Mouse (Mus musculus) thymus, postnatal 25 days (tissue): ENCODE measurements around the gene Dgkh.
"Not testable (repeated sequence)": the region's sequence is repeated elsewhere in the genome, so short reads cannot be mapped to it uniquely, and the experiment has no call there.

ENCODE experiments used
- DNase-seq: peaks from one replicate; pipeline ENCODE4 v3.0.0; 2022

Dgkh gene

DNA sequence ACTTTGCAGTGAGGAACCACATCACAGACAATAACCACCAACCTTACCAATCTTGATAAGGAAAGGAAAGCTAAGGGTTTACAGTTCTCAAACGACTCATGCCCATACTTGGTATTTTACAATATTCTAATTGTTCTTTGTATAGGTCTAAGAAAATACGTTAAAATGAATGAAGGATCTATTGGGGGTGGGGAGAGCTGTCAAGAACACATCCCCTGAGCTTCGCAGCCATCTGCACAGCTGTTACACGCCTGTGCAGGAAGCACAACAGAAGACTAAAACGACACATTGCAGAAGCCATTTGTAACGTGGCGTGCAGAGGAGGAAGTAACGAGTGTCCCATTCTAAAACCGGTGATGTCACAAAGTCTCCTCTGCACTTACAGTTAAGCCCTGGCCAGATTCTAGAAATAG lies 113.7 kb downstream of the Dgkh start:
- DNase-seq, result peak; percentile 51

DNA sequence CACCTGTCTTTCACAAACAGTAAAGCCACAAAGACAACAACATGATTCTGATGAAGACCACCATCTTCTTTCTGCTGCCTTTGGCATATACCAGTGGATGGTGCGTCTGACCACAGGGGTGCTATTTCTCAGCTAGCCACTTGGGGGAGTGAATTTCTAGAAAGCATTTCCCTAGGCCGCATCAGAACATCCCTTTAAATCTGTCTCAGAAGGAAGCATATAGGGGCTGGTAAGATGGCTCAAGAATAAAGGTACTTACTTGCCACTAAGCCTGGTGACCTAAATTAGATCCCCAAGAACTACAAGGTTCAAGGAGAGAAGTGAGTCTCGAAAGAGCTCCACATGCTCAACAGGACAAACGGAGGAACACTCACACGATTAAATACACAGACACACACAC lies 119.0 kb downstream of the Dgkh start:
- peak; percentile 29 for DNase-seq

DNA sequence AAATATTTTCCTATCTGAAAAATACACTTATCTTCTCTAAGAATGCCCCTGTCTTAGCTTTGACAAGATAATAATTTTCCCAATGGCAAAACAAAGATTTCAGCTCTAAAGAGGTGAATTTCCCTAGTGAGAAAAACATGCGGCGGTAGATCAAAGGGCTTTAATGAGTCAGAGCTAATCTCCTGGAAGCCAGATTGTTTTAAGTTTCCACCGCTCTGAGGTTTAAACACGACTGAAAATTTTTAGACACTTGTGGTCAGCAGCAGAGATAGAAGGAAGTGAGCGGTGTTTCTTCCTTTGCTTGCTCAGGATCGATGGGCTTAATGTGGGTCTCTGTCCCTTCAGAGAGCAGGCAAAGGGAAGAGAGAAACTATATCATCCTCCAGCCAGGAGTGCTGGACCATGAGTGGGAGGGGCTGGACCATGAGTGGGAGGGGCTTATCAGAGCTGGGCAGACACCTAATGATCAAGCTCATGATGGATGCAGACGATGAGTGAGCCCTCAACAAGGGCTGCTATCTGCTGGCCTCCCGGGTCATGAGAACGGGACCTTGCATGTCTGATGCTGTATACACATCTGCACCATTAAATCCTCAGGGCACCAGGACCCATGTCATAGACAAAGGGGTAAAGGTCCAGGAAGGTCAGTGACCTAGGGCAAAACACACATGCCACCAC lies 120.3 kb downstream of the Dgkh start:
- no peak for DNase-seq

DNA sequence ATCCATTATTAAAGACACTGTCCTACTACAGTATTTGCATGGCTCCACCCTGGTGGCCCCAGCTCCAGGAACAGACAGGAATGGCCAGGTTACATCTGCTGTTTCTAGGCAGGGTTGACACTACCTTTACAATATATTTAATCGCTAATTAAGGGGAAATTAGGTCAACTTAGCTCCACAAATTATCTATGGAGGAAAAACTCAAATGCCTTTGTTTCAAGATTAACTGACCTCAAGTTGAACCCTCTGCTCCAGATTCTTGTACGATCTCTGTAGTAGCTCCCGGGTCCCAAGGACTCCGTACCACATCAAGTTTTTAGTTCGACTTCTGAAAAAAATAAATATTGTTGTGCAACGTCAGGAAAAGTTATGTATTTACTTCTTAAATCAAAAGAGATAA lies 137.7 kb downstream of the Dgkh start:
- DNase-seq, result no peak

DNA sequence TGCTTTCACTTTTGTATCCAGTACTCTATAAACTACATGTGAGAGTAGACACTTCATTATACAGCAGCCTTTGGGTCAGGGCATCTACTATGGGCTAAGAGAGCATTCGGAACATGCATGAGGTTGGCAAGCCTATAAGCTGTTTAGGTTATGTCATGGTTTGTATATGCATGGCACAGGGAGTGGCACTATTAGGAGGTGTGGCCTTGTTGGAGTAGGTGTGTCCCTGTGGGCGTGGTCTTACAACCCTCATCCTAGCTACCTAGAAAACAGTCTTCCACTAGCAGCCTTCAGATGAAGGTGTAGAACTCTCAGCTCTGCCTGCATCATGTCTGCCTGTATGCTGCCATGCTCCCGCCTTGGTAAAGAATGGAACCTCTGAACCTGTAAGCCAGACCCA lies 139.6 kb downstream of the Dgkh start:
- DNase-seq, result no peak

DNA sequence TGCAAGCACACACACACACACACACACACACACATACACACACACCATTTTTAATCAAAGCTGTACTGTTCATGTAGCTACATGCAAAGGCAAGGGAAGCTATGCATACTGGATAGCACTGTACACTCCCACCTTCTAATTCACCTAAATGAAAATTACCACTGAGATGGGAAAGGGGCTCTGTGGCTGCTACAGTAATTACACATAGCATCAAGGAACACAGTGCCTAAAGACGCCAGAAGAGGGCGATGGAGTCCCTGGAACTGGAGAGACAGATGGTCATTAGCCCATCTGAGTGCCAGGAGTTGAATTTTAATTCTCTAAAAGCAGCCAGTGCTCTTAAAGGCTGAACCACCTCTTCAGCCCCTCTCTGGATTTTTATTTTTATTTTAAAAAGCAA lies 142.2 kb downstream of the Dgkh start:
- peak; percentile 51 for DNase-seq

DNA sequence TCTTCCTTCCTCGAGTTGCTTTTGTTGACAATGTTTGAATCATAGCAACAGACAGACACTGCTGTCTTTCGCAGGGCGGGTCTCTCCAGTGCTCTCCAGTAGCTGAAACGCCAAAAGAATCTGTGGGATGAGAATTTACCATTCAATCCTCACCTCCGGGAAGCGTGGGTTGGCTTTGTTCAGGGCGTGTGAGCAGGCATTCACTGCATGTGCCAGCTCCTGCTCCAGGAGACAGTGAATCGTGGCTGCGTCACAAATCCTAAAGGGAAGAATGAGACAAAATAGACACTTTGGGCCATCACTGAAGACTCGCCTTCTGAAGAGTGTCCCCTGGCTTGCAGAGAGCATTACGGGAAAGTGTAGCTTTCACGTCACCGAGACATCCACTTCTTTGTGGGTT lies 148.4 kb downstream of the Dgkh start:
- DNase-seq, result no peak

DNA sequence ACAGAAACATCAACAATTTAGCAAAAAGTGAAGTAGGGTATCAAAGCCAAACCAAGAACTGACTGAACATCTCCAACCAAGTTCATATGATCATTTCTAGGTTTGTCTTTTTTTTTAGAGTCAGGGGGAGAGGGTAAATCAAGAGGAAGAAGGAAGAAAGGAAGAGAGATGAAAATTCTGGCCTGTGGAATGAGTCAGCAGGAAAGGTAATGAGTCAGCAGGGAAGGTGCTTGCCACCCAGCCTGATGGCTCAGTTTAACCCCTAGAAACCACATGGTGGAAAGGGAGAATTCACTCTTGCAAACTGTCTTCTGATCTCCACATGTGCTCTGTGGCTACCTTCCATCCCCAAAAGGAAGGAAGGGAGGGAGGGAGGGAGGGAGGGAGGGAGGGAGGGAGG lies 149.4 kb downstream of the Dgkh start:
- DNase-seq, result no peak

DNA sequence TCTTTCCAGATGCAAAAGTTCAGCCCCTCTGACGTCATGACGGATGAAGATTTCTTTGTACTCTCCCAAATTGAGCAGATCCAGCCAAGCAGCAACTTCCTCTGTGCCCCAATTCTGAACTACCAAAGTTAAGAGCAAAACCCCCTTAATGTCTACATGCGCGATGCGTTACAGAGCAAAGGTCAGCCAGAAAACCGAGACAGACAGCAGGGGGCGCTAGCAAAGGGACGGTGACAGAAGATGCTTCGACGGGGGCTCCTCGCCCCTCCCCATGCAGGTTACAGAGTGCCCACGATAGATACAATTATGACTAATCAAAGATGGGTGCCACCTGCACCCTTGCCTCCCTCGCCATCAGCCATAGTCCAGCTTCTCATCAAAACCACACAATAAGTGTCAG lies 156.7 kb downstream of the Dgkh start:
- peak; percentile 9 for DNase-seq

DNA sequence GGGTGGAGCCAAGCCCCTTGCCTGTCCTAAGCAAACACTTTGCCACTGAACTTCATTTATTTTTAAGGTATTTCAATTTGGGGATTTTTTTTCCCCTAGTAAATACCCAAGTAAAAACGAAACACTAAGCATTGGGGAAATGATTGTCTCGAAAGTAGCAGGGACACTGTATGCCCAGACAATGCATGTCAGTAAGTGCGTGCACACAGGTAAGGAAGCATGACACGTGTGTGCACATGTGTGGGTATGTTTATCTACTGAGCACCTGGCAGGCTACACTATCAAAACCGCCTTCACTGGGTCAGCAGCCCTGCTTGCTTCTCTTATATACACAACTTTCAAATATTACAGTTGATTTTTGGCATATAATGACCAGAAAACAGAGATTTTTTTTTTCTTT lies 164.2 kb downstream of the Dgkh start:
- no peak for DNase-seq

DNA sequence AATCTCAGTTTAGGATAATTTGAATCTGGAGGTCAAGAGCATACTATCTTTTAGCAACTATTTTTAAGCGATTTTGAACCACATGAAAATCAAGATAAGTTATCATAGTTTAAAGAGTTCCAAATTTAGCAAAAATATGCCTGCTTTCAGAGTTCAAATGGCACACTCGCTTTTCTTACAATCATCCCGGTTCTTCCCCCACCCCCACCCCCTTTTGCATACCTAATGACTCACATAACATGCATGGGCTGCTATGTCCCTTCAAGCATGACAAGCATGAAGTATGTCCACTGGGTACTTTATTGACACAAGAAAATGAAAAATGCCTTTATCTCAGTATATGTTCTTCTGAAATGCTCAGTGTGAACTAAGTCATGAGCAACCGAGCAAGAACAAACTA lies 166.1 kb downstream of the Dgkh start:
- no peak for DNase-seq

DNA sequence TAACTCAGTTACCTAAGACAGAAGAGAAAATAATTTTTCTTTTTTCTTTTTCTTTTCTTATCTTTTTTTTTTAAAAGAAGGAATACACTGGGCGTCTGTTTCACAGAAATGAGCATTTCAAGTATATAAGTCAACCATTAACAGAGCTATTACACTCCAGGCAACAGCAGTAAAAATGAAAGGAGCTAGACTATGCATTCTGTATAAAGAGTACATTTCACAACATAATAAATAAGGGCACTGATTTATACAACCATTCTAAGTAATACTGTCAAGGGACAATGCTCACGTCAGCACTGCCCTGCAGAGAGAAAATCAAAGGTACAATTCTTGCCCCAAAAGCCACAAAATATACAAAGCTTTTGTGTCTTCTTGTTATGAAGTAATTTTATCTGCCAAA lies 168.3 kb downstream of the Dgkh start:
- DNase-seq, result no peak

DNA sequence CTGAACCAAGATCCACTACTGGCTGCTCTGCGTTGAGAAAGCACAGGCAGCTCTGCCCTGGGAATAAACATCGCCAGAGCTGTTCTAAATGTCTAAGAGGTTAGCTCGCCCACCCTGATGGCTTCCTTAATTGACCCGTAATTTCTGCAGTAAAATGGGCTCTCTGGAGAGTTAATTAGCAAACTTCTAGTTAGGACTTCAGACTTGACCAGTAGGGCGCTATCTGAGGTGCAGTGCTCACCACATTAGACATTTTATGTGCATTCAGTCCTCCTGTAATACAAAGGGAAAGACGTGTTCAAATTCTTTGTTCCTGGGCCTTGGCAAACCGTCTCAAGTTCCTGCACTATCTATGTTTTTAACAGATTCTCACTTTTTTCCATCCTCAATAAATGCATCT lies 169.4 kb downstream of the Dgkh start:
- DNase-seq, result no peak

DNA sequence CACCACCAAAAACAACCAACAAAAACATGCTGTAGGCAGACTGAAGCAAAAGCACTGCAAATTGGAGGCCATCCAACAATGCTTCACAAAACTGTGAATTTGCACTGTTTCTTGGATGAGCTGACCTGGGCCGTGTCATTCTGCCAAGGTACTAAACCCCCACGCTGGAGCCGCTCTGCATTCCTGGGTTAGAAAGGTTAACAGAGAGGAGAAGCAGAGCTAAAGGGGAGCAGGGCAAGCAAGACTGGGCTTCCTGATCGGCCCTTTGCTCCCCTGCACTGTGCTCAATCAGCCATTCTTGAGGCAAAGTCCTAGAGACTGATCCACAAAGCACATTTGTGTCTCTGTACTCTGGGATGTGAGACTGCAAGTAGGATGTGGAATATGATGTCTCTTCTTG lies 170.5 kb downstream of the Dgkh start:
- no peak for DNase-seq

DNA sequence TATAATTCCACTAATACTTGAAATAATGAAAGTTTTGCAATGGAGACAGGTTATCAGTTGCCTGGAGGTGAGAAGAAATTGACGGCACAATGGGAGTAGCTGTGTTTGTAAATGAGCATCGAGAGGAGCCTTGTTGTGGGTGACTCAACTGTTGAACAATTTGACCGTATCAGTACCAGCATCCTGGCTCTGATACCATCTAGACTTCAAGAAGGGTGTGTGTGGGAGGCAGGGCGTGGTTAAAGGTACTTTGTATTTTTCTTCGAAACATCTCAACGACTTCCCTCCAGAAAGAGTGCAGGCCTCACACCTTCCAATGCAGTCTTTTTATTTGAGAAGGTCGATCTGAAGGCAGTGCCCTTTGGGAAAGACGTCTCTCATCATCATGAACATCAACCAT lies 173.5 kb downstream of the Dgkh start:
- DNase-seq, result peak; percentile 18

DNA sequence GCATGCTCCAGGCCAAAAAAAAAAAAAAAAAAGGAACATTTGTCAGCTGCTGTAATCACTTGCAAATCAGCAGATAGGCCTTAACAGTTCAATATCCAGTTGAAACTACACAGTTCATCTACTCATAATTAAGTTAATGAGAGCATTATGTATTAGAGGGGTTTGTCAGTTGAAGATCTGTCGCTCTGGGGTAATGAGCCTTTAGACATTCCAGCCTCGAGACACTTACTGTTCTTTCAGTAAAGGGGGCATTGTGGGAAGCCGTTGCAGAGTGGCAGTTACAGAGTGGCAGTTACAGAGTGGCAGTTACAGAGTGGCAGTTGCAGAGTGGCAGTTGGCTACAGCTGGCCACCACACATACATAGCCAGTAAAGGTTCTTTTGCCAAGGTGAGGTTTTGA lies 177.7 kb downstream of the Dgkh start:
- DNase-seq, result not testable (repeated sequence)

DNA sequence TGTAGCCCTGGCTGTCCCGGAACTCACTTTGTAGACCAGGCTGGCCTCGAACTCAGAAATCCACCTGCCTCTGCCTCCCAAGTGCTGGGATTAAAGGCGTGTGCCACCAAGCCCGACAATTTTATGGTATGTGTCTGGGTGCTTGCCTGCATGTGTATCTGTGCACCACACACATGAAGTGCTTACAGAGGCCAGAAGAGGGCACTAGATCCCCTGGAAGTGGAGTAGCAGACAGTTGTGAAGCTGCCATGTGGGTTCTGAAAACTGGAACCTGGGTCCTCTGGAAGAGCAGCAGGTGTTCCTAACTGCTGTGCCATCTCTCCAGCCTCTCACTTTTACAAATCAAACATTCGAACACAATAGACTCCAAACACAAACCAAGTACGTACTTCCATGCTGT lies 178.9 kb downstream of the Dgkh start:
- no peak for DNase-seq

DNA sequence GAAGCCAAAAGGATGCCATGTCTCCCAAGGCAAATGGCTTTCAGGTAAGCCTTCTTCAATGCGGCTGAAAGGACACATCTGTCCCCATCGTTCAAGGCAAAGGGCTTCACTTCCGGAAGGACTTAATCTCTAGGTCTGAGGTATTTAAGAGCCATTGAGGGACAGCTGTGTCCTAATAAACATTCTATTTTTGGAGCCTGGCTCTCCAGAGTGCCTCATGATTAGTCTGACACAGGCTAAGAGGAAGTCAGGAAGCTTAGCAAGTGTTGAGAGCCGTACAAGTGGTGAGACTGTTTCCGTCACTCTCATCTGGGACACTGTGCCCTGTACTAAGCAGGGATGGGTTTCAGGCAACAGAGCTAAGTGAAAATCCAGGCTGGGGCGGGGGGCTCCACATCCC lies 183.8 kb downstream of the Dgkh start:
- no peak for DNase-seq

DNA sequence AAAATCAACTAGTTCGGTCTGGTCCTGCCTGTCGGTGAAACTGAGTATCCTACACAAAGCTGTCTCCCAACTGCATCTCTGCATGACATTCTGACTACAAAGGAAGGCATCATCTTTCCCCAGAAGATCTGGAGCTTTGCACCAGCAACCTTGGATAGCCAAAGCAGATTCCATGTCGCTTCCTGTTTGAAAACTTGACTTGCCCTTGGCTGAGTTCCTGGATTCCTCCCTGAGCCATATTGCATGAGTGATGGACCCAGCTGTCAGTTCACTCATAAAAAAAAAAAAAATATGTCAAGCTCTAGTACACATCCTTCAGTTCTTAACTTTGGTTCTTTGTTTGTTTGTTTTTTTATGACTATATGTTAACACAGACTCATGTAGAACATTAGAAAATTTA lies 191.3 kb downstream of the Dgkh start:
- DNase-seq, result no peak

DNA sequence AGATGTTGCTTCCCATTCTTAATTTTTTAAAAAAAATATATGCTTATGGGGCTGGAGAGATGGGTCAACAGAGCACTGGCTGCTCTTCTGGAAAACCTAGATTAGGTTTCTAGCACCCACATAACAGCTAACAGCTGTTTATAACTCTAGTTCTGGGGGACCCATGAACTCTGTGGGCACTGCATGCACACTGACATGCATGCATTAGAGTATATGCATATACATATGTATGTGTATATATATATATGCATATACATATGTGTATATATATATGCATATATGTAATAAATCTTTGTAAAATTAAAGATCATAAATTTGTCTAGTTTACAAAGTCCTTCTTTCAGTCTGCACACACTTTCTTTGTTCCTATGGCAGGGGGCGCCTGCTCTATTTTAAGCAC lies 192.8 kb downstream of the Dgkh start:
- DNase-seq, result no peak

DNA sequence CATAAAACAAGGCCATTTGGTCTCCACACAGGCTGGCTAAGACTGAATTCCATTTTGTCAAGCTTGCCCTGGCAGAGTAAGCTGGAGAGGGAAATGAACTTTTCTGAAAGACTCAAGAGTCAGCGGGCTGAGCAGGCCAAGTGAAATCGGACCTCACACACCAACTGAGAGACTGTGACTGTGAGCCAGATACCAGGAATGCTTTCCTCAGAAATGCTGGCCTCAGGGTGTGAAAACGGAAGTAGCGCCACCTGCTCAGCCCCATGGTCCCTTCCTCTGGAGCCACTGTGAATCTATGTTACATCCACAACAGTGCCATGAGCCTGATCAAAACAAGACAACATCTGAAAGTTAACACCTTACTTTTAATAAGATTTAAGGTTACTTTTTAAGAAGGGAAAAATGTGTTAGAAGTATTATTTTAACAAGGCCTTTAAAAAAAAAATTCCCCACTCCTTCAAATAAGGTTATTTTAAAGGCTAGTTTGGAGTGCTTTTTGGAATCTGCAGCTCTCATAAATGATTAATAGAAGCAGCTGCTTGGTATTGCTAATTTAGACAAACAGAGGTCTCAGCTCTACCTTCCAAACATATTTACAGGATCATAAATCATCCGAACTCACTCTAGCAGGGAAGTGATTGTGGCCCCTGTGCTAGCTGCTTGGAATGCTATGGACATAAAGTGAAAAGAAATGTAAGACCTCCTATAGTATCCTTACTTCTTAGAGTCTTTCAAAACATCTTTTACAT lies 193.8 kb downstream of the Dgkh start:
- DNase-seq, result no peak

DNA sequence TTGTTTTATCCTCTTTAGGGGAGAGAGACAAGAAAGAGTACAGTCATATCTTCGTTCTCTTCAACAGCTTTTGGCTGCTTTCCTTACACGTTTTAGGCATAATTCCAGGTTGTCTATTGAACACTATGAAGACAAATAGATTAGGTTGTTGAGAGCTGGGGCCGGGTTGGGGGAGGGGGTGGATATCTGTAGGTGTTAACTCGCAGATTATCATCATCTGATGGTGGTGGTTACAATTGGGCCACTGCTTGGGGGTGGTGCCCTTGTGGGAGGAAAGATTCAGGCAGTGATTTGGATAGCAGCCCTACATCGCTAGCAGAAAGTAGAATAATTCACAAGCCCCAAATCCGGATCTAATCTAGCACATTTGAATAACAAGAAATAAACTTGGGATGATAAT lies 195.0 kb downstream of the Dgkh start:
- no peak for DNase-seq

DNA sequence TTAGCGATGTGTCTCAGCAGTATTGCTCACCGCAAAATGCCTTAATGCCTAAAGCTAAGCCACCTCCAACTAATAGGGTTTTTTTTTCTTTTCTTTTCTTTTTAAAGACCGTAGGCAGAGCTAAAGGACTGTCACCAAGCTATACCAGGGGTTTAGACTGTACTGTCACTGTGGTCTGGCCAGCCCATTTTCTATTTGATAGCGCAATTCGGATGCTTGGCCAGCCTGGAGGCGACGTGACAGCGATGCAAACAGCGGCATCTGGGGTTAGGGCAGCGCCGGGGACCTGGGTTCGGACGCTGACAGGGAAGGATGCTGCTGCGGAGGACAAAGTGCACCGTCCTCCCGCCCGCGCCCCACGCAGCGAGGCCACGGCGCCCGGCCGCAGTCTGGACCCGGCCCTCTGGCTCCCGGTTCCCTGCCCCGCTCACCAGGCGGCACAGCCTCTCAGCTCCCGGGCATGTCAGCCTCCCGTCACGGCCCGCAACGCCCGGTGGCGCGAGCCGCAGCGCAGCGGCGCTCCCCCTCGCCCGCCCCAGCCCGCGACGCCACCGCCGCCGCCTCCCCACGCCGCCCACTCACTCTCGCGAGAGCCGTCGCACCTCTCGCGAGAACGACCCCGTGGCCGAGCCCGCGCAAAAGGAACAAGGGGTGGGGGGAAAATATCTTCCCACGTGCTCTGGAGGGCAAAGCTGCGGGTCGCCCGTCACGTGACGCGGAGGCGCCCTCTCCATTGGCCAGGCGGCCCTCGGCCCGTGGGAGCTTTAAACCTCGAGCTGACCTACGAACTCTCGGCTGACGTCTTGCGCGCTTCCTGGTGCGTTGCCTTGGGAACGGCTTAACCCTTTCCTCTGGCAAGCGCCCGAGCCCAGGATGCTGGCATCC lies 196.1 kb downstream of the Dgkh start, which contains the start of gene Akap11:
TSS of gene Akap11 (minus strand) at position 528 of the 885 bp plus-strand sequence.
- DNase-seq, result peak; percentile 91

DNA sequence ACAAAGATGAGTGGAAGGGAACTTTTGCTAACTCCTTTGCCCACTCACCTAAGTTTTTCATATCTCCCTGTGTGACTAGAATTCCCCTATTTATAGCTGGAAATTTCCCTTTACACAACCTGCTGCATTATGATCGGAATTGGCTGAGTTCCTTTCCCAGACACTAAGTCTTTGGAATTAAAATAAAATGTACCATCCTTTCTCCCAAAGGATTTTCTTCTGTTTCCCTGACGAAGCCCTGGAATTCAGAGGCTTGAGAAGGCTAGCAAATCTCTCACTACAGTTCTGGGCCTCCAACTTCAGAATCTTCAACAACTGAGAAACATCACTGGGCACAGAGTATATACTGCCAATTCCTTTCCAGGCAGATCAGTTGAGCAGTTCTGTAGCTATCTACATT lies 197.2 kb downstream of the Dgkh start:
- no peak for DNase-seq
